8 mouse cellular contexts compared by ENCODE assay signal in genomic region chr4:129120520-129121445, GRCm38 (mm10). TPM values are rescaled to one million over a fixed set of nuclear protein-coding genes. Genes with fewer than 3 reads are reported as not detected.
DNase-seq lines count a peak whose midpoint lies in the region; TF ChIP-seq lines count a peak whose summit lies in the region.

No protein-coding gene starts in this region.

- H3K36me3 ChIP-seq in embryonic facial prominence, embryonic 10.5 days (replicated peaks): no peaks in the 10 kb centered on the region

- intact Hi-C loops in heart, postnatal 14 days (cut with DNase I): no loop called here

- peak overlapping the region; percentile 62 for H3K4me3 ChIP-seq in embryonic facial prominence, embryonic 10.5 days
- peak overlapping the region; percentile 84 for H3K4me3 ChIP-seq in layer of hippocampus, adult 2 months

- H3K4me1 ChIP-seq in embryonic facial prominence, embryonic 10.5 days: peaks cover 30% of the 10 kb centered on the region

- peak; percentile 51 for TF ChIP-seq CTCF in layer of hippocampus, adult 2 months (conservative IDR thresholded peaks at IDR 0.05)

- no peak overlapping the region for H3K27ac ChIP-seq in embryonic facial prominence, embryonic 10.5 days (replicated peaks)
- peak overlapping the region; percentile 94 for H3K27ac ChIP-seq in layer of hippocampus, adult 2 months

- H3K27me3 ChIP-seq in embryonic facial prominence, embryonic 10.5 days (replicated peaks; ENCODE audit: low read depth, poor library complexity, severe bottlenecking): peaks cover 81% of the 10 kb centered on the region

- WGBS in embryonic facial prominence, embryonic 10.5 days: 1% methylated on average over 59 of the region's 59 CpGs

- no peaks in the 10 kb centered on the region for H3K9me3 ChIP-seq in embryonic facial prominence, embryonic 10.5 days

- peak; percentile 51 for DNase-seq in urinary bladder, adult 2 months (ENCODE audit: low spot score)
- DNase-seq in urinary bladder, adult 18-20 months (ENCODE audit: low spot score in 2 of 2): no peak
- peak; percentile 87 for DNase-seq in embryonic facial prominence, embryonic 10.5 days (ENCODE audit: low spot score)
- peak; percentile 85 to 88 for DNase-seq in heart, postnatal 14 days
- peak; percentile 83 to 86 for DNase-seq in layer of hippocampus, adult 2 months (ENCODE audit: low spot score in 2 of 2)
- DNase-seq in lung, postnatal 10 days: peak; percentile 82
- DNase-seq in retina, embryonic 14.5 days (ENCODE audit: low spot score): peak; percentile 78
- DNase-seq in urinary bladder, postnatal 25 days (ENCODE audit: low spot score): peak; percentile 72

RNA-seq across cellular contexts. Expression of gene Hpca, which starts 1.1 kb away (rescaled TPM):
- polyA plus RNA-seq in urinary bladder, adult 2 months (2012; rRNA removed): 0.46 and 0.55 TPM in 2 replicates
- polyA plus RNA-seq in embryonic facial prominence, embryonic 10.5 days (2016; fragmentation: Nextera tagmentation; extraction: Ambion mirVana): 0.66 and 1.8 TPM in 2 replicates
- total RNA-seq in heart, postnatal 14 days (2021): under 1 TPM in 1 of 2 experiments, not detected in 1; 0.41 TPM
- total RNA-seq in layer of hippocampus, adult 2 months (2021): 1,000 to 10,000 TPM; 2,418 to 2,601 TPM

RNA-seq across cellular contexts. Expression of gene Tmem54, which starts 15.4 kb away (rescaled TPM):
- 25.3 and 27.2 TPM in 2 replicates for polyA plus RNA-seq in urinary bladder, adult 2 months (2012; rRNA removed)
- polyA plus RNA-seq in embryonic facial prominence, embryonic 10.5 days (2016; fragmentation: Nextera tagmentation; extraction: Ambion mirVana): 10.6 and 11.8 TPM in 2 replicates
- not detected for total RNA-seq in heart, postnatal 14 days (2021)
- not detected for total RNA-seq in layer of hippocampus, adult 2 months (2021)

RNA-seq across cellular contexts. Expression of gene Fndc5, which starts 16.0 kb away (rescaled TPM):
- 5.9 and 7.1 TPM in 2 replicates for polyA plus RNA-seq in urinary bladder, adult 2 months (2012; rRNA removed)
- 1.5 TPM in 2 replicates for polyA plus RNA-seq in embryonic facial prominence, embryonic 10.5 days (2016; fragmentation: Nextera tagmentation; extraction: Ambion mirVana)
- total RNA-seq in heart, postnatal 14 days (2021): 100 to 1,000 TPM; 221 to 229 TPM
- total RNA-seq in layer of hippocampus, adult 2 months (2021): 10 to 100 TPM; 77.5 to 78.6 TPM

Comparison
In these comparisons a context has a peak if more than half of its experiments do, and no peak if none do; other contexts are left out.
1. DNase-seq: peak in urinary bladder, adult 2 months (single experiment), embryonic facial prominence, embryonic 10.5 days (single experiment), heart, postnatal 14 days (2 of 2), layer of hippocampus, adult 2 months (2 of 2), lung, postnatal 10 days (single experiment), retina, embryonic 14.5 days (single experiment) and urinary bladder, postnatal 25 days (single experiment); none in urinary bladder, adult 18-20 months (0 of 2).
2. RNA of gene Hpca, which starts 1.1 kb away (total RNA-seq): 2,418 to 2,601 TPM in layer of hippocampus, adult 2 months; 0.41 TPM in heart, postnatal 14 days; every median in the first group is over 1,000 times any median in the second.